Mouse (Mus musculus): ENCODE data around the gene Bri3. TPM values are rescaled to one million over a fixed set of nuclear protein-coding genes. Genes with fewer than 3 reads are reported as not detected.

Gene Bri3
- total and polyA plus RNA-seq, 3 experiments, result 21.6 to 40.5 TPM; not detected in 1

GRCm38 (mm10) chr5:144368661-144369205, 124.5 kb downstream of the Bri3 start:
- H3K27me3 ChIP-seq (ENCODE audit: control insufficient read depth in 1 of 2, insufficient read depth in 2 of 2, low read length in 2 of 2), result no peaks in the 10 kb centered on the region
- H3K4me3 ChIP-seq (ENCODE audit: control insufficient read depth in 1 of 2, insufficient read depth in 1 of 2, low read depth in 2 of 2, low read length in 2 of 2), result no peak overlapping the region
- no peak for DNase-seq (ENCODE audit: low read depth, low spot score)
- no peaks in the 10 kb centered on the region for H3K4me1 ChIP-seq (ENCODE audit: control insufficient read depth in 1 of 2, insufficient read depth in 2 of 2, low read length in 2 of 2)
- no peak overlapping the region for H3K9ac ChIP-seq (ENCODE audit: control insufficient read depth, low read depth, low read length, poor library complexity, severe bottlenecking)
- no peaks in the 10 kb centered on the region for H3K36me3 ChIP-seq (ENCODE audit: control insufficient read depth in 1 of 2, insufficient read depth in 2 of 2, low read length in 2 of 2)
- no peak overlapping the region for H3K27ac ChIP-seq (ENCODE audit: control insufficient read depth, low read depth, low read length)
- TF ChIP-seq JUND (IDR thresholded peaks at IDR 0.05; ENCODE audit: low read depth, low read length), result no peak
- TF ChIP-seq ZMIZ1 (IDR thresholded peaks at IDR 0.05; ENCODE audit: low read depth, low read length), result no peak
- TF ChIP-seq GATA1 (IDR thresholded peaks at IDR 0.05; ENCODE audit: low read depth, low read length), result no peak
- TF ChIP-seq BHLHE40 (IDR thresholded peaks at IDR 0.05; ENCODE audit: borderline replicate concordance, low read depth, low read length), result no peak
- TF ChIP-seq POLR2AphosphoS2 (IDR thresholded peaks at IDR 0.05; ENCODE audit: low read length), result no peak
- TF ChIP-seq ZKSCAN1 (IDR thresholded peaks at IDR 0.05; ENCODE audit: low read depth, low read length), result no peak
- TF ChIP-seq MEF2A (IDR thresholded peaks at IDR 0.05; ENCODE audit: extremely low read depth, insufficient replicate concordance, low read depth, low read length, poor library complexity, severe bottlenecking), result no peak
- TF ChIP-seq POLR2A (IDR thresholded peaks at IDR 0.05; ENCODE audit: control insufficient read depth in 1 of 2, insufficient read depth in 1 of 2, low read depth in 1 of 2, low read length in 2 of 2, poor library complexity in 1 of 2), result no peak
- TF ChIP-seq RCOR1 (IDR thresholded peaks at IDR 0.05; ENCODE audit: low read depth, low read length), result no peak
- no peak for TF ChIP-seq MAFK (IDR thresholded peaks at IDR 0.05; ENCODE audit: borderline replicate concordance, low read depth, low read length)
- H3K79me2 ChIP-seq (ENCODE audit: control insufficient read depth, insufficient read depth, low read length, poor library complexity), result no peaks in the 10 kb centered on the region
- no peaks in the 10 kb centered on the region for H3K9me3 ChIP-seq (replicated peaks; ENCODE audit: insufficient read depth, low read length)

DNA sequence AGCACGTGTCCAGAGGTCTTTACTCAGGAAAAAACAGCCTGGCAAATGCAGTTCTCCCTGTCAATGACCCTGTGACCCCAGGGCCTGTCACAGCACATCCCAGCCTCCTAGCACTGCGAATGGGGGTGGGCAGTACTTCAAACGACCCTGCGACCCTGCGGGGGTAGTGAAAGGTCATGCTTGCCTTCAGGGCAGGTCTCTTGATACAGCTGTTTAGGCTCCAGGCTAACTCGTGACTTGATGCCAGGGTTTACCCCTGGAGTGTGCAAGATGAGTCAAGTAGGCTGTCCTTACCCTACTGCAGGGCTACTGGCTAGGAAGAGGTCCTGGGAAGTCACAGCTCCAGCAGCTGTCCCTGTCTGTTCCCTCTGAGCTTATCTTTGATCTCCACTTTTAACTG, 126.7 kb downstream of the Bri3 start:
- H3K9me3 ChIP-seq (replicated peaks; ENCODE audit: insufficient read depth, low read length), result no peaks in the 10 kb centered on the region
- H3K79me2 ChIP-seq (ENCODE audit: control insufficient read depth, insufficient read depth, low read length, poor library complexity), result no peaks in the 10 kb centered on the region
- no peak overlapping the region for H3K9ac ChIP-seq (ENCODE audit: control insufficient read depth, low read depth, low read length, poor library complexity, severe bottlenecking)
- H3K4me3 ChIP-seq (ENCODE audit: control insufficient read depth in 1 of 2, insufficient read depth in 1 of 2, low read depth in 2 of 2, low read length in 2 of 2), result no peak overlapping the region
- H3K4me1 ChIP-seq (ENCODE audit: control insufficient read depth in 1 of 2, insufficient read depth in 2 of 2, low read length in 2 of 2), result no peaks in the 10 kb centered on the region
- no peak for DNase-seq (ENCODE audit: low read depth, low spot score)
- H3K27ac ChIP-seq (ENCODE audit: control insufficient read depth, low read depth, low read length), result no peak overlapping the region
- H3K36me3 ChIP-seq (ENCODE audit: control insufficient read depth in 1 of 2, insufficient read depth in 2 of 2, low read length in 2 of 2), result no peaks in the 10 kb centered on the region
- no peak for TF ChIP-seq ZMIZ1 (IDR thresholded peaks at IDR 0.05; ENCODE audit: low read depth, low read length)
- TF ChIP-seq CTCF (IDR thresholded peaks at IDR 0.05 in 2 of 3, conservative IDR thresholded peaks at IDR 0.05 in 1 of 3; ENCODE audit: control insufficient read depth in 1 of 3, insufficient read depth in 1 of 3, low read depth in 2 of 3, low read length in 3 of 3, poor library complexity in 1 of 3, severe bottlenecking in 1 of 3), result no peak
- no peak for TF ChIP-seq KAT2A (conservative IDR thresholded peaks at IDR 0.05; ENCODE audit: low read depth, low read length)
- no peak for TF ChIP-seq TBP (IDR thresholded peaks at IDR 0.05; ENCODE audit: low read depth, low read length)
- no peak for TF ChIP-seq USF2 (IDR thresholded peaks at IDR 0.05; ENCODE audit: borderline replicate concordance in 1 of 2, insufficient read depth in 1 of 2, low read depth in 1 of 2, low read length in 2 of 2)
- TF ChIP-seq NRF1 (IDR thresholded peaks at IDR 0.05; ENCODE audit: insufficient read depth, low read depth, low read length, poor library complexity, severe bottlenecking), result no peak
- no peak for TF ChIP-seq GABPA (IDR thresholded peaks at IDR 0.05; ENCODE audit: low read depth, low read length)
- TF ChIP-seq MXI1 (IDR thresholded peaks at IDR 0.05; ENCODE audit: low read depth, low read length), result no peak
- no peak for TF ChIP-seq EP300 (IDR thresholded peaks at IDR 0.05; ENCODE audit: low read depth in 1 of 2, low read length in 2 of 2)
- no peak for TF ChIP-seq ZC3H11A (IDR thresholded peaks at IDR 0.05; ENCODE audit: low read depth, low read length)
- TF ChIP-seq JUND (IDR thresholded peaks at IDR 0.05; ENCODE audit: low read depth, low read length), result no peak
- no peaks in the 10 kb centered on the region for H3K27me3 ChIP-seq (ENCODE audit: control insufficient read depth in 1 of 2, insufficient read depth in 2 of 2, low read length in 2 of 2)
